In genomic region chr12:55315192-55315591, GRCm38 (mm10) we compare ENCODE assay signal across 8 mouse cellular contexts. TPM values are rescaled to one million over a fixed set of nuclear protein-coding genes. Genes with fewer than 3 reads are reported as not detected.
DNase-seq lines count a peak whose midpoint lies in the region; ATAC-seq and TF ChIP-seq lines count a peak whose summit lies in the region.

No protein-coding gene starts in this region.

- H3K27me3 ChIP-seq in liver, embryonic 14.5 days (ENCODE audit: control insufficient read depth, insufficient read depth, low read length) = no peaks in the 10 kb centered on the region

- H3K36me3 ChIP-seq in liver, embryonic 14.5 days (replicated peaks; ENCODE audit: control insufficient read depth, insufficient read depth, low read depth) = no peaks in the 10 kb centered on the region; the same call in 1 of the 2 replicates

- WGBS in liver, embryonic 14.5 days (ENCODE audit: insufficient replicate concordance) = 35% methylated on average over 5 of the region's 5 CpGs

- H3K9ac ChIP-seq in liver, embryonic 14.5 days (replicated peaks) = no peak overlapping the region

- peak; percentile 67 for TF ChIP-seq CTCF in liver, embryonic 14.5 days (IDR thresholded peaks at IDR 0.05; ENCODE audit: low read depth)

- H3K4me3 ChIP-seq in liver, embryonic 14.5 days (ENCODE audit: insufficient read depth in 1 of 2, low read depth in 2 of 2, low read length in 2 of 2) = no peak overlapping the region

- H3K9me3 ChIP-seq in liver, embryonic 14.5 days (ENCODE audit: control insufficient read depth, low read length) = no peaks in the 10 kb centered on the region

- H3K27ac ChIP-seq in liver, embryonic 14.5 days = no peak overlapping the region

- peak; percentile 89 for ATAC-seq in activated CD4-positive, CD25-positive, alpha-beta regulatory T cell, adult 4 months
- ATAC-seq in liver, embryonic 14.5 days (ENCODE audit: insufficient read depth) = no peak

- H3K4me1 ChIP-seq in liver, embryonic 14.5 days (replicated peaks; ENCODE audit: control insufficient read depth in 2 of 2, insufficient read depth in 2 of 2, low read length in 1 of 2) = no peaks in the 10 kb centered on the region

- peak; percentile 90 for DNase-seq in CD4-positive helper T cell, adult 2 months (ENCODE audit: low read depth, low spot score)
- DNase-seq in cerebellum, postnatal 4 days (ENCODE audit: low spot score in 2 of 2) = peak; percentile 25 to 71
- DNase-seq in gonadal fat pad, adult 2 months (ENCODE audit: low read depth) = peak; percentile 38
- DNase-seq in kidney, postnatal 10 days = peak; percentile 88
- DNase-seq in liver, embryonic 14.5 days (ENCODE audit: low read depth in 3 of 3, low spot score in 3 of 3) = peak; percentile 70 to 79 (median 70)
- peak; percentile 69 for DNase-seq in retina, adult 2 months (ENCODE audit: low read depth, low spot score)
- DNase-seq in thymus, postnatal 36 days = peak; percentile 53 to 64

- no peak for TF ChIP-seq EP300 in liver, embryonic 14.5 days (IDR thresholded peaks at IDR 0.05; ENCODE audit: low read depth)

- H3K4me2 ChIP-seq in liver, embryonic 14.5 days (ENCODE audit: low read depth) = no peak overlapping the region

RNA-seq across cellular contexts. Expression of gene Ppp2r3c, which starts 12.4 kb away (rescaled TPM):
- 10 to 100 TPM; 22.6 to 26.8 TPM for polyA plus RNA-seq in activated CD4-positive, CD25-positive, alpha-beta regulatory T cell, adult 4 months (2017; shearing (Covaris generic))
- polyA plus RNA-seq in gonadal fat pad, adult 2 months (2012; rRNA removed) = 2.3 and 2.4 TPM in 2 replicates
- 2.8 and 4.7 TPM in 2 replicates for polyA plus RNA-seq in liver, embryonic 14.5 days (2012; rRNA removed)
- 7.4 and 7.9 TPM in 2 replicates for polyA plus RNA-seq in liver, embryonic 14.5 days (2014; fragmentation: Nextera tagmentation; extraction: Ambion mirVana)

RNA-seq across cellular contexts. Expression of gene 1110008L16Rik, which starts 15.8 kb away (rescaled TPM):
- 1 to 10 TPM; 8.7 to 9.3 TPM for polyA plus RNA-seq in activated CD4-positive, CD25-positive, alpha-beta regulatory T cell, adult 4 months (2017; shearing (Covaris generic))
- polyA plus RNA-seq in gonadal fat pad, adult 2 months (2012; rRNA removed) = 7.8 and 10.0 TPM in 2 replicates
- polyA plus RNA-seq in liver, embryonic 14.5 days (2012; rRNA removed) = 4.2 and 5.2 TPM in 2 replicates
- 6.1 and 7.2 TPM in 2 replicates for polyA plus RNA-seq in liver, embryonic 14.5 days (2014; fragmentation: Nextera tagmentation; extraction: Ambion mirVana)

Comparison
In these comparisons a context has a peak if more than half of its experiments do, and no peak if none do; other contexts are left out.
1. DNase-seq: peak in every context shown above with its lines; median percentile 90 in CD4-positive helper T cell, adult 2 months; 88 in kidney, postnatal 10 days; 70 in liver, embryonic 14.5 days; 69 in retina, adult 2 months; 58 in thymus, postnatal 36 days; 48 in cerebellum, postnatal 4 days; 38 in gonadal fat pad, adult 2 months.